Mouse (Mus musculus): ENCODE results near the gene Banp. TPM values are rescaled to one million over a fixed set of nuclear protein-coding genes. Genes with fewer than 3 reads are reported as not detected.

Banp gene
- polyA plus RNA-seq, 1 experiment from 2014 or later = 14.5 TPM

DNA sequence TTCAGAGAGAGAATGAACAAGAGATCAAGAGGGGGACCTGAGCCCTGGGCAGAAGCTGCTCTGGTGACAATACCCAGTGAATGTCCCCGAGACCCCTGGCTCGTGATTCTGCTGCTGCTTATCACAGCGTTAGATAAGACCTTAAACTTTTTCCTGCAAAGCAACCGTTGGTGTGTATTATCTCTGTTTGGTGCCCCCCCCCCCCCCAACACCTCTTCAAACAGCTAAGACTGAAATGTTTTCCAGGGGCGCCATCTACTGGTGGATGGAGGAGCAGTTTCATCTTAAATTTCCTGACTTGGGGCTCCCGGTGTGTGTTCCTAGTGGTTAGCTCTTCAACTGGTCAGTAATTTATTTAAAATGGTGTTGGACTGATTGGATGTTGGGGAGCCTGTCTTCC is 39.9 kb upstream of the Banp start:
- Histone ChIP-seq H3K9me3 (replicated peaks) (no peaks in the 10 kb centered on the region), H3K9ac (no peak overlapping the region), H3K27ac (no peak overlapping the region), H3K4me1 (replicated peaks) (peaks cover 77% of the 10 kb centered on the region), H3K4me2 (peak overlapping the region; percentile 19; the same call in 1 of the 2 replicates), H3K36me3 (peaks cover 6% of the 10 kb centered on the region), H3K4me3 (replicated peaks) (no peak overlapping the region), H3K27me3 (no peaks in the 10 kb centered on the region)
- ATAC-seq (ENCODE audit: low read depth) (no peak), DNase-seq (peak; percentile 61)
- WGBS (ENCODE audit: insufficient replicate concordance) = 1% methylated on average over 6 of the region's 6 CpGs

DNA sequence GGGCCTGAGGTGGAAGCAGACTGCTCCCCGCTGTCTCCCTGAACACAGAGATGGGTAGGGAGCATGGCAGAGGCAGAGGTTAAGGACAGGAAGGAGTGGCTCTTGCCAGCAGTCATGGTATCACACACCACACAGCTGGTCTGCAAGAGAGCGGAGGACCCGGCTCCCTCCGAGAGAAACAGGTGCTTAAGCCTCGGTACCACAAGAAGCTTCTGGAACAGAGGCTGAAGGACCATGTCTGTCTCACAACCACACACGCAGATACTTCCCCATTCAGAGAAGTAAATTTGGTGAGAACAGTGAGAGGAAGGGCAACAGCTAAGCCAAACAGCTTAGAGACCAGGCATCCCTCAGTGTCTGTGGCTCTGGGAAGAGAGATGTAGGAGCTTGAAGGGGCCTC is 38.1 kb upstream of the Banp start:
- WGBS (ENCODE audit: insufficient replicate concordance) = 58% methylated on average over 6 of the region's 6 CpGs
- H3K27me3 ChIP-seq = no peaks in the 10 kb centered on the region
- no peak overlapping the region for H3K9ac ChIP-seq

GRCm38 (mm10) chr8:121911987-121912386 is 37.6 kb upstream of the Banp start:
- no peak overlapping the region for H3K27ac ChIP-seq
- no peak overlapping the region for H3K4me2 ChIP-seq
- DNase-seq (no peak), ATAC-seq (ENCODE audit: low read depth) (no peak)
- H3K27me3 ChIP-seq = no peaks in the 10 kb centered on the region
- H3K9ac ChIP-seq = no peak overlapping the region
- no peaks in the 10 kb centered on the region for H3K36me3 ChIP-seq
- WGBS (ENCODE audit: insufficient replicate concordance) = 56% methylated on average over 7 of the region's 7 CpGs
- H3K4me3 ChIP-seq (replicated peaks) = no peak overlapping the region
- peaks cover 60% of the 10 kb centered on the region for H3K4me1 ChIP-seq (replicated peaks)
- no peaks in the 10 kb centered on the region for H3K9me3 ChIP-seq (replicated peaks)

More for the DNA sequence above, 38.1 kb upstream of the Banp start:
- Histone ChIP-seq H3K36me3 (no peaks in the 10 kb centered on the region), H3K4me3 (replicated peaks) (no peak overlapping the region), H3K4me1 (replicated peaks) (peaks cover 60% of the 10 kb centered on the region), H3K9me3 (replicated peaks) (no peaks in the 10 kb centered on the region), H3K27ac (peak overlapping the region; percentile 34; the same call in 1 of the 2 replicates), H3K4me2 (no peak overlapping the region)
- no peak for ATAC-seq (ENCODE audit: low read depth)
- no peak for DNase-seq

DNA sequence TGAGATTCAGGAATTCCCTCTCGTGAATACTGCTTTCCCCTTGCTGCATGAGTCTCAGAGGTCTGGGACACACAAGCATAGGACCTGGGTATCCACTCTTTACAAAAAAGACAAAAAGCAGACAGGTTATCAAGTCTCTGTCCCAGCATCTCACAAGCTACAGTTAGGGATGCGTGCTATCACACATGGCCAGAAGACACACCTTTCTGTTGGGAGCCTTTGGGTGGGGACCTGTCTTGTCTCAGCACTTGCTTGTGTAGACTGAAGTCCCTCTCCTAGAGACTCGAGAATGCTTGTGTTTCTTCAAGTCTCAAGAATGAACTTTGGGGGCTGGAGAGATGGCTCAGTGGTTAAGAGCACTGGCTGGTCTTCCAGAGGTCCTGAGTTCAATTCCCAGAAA is 36.7 kb upstream of the Banp start:
- Histone ChIP-seq H3K27me3 (no peaks in the 10 kb centered on the region), H3K36me3 (no peaks in the 10 kb centered on the region), H3K9me3 (replicated peaks) (no peaks in the 10 kb centered on the region), H3K4me2 (no peak overlapping the region), H3K27ac (no peak overlapping the region), H3K4me1 (replicated peaks) (peaks cover 59% of the 10 kb centered on the region), H3K9ac (peak overlapping the region; percentile 29; the same call in 1 of the 2 replicates), H3K4me3 (replicated peaks) (no peak overlapping the region)
- no peak for DNase-seq
- ATAC-seq (ENCODE audit: low read depth) = peak; percentile 63
- WGBS (ENCODE audit: insufficient replicate concordance) = 48% methylated on average over 3 of the region's 3 CpGs

- no peak for DNase-seq
- WGBS (ENCODE audit: insufficient replicate concordance) = 75% methylated on average over 8 of the region's 8 CpGs
- no peak overlapping the region for H3K4me2 ChIP-seq
- H3K27me3 ChIP-seq = no peaks in the 10 kb centered on the region
- no peak overlapping the region for H3K27ac ChIP-seq
- ATAC-seq (ENCODE audit: low read depth) = no peak
- H3K4me1 ChIP-seq (replicated peaks) = peaks cover 53% of the 10 kb centered on the region
- no peak overlapping the region for H3K9ac ChIP-seq
- no peak overlapping the region for H3K4me3 ChIP-seq (replicated peaks)
- no peaks in the 10 kb centered on the region for H3K36me3 ChIP-seq
- no peaks in the 10 kb centered on the region for H3K9me3 ChIP-seq (replicated peaks)
These were observed 36.2 kb upstream of the Banp start for GRCm38 (mm10) chr8:121913378-121913777.

- Histone ChIP-seq H3K27ac (no peak overlapping the region), H3K4me2 (no peak overlapping the region), H3K27me3 (no peaks in the 10 kb centered on the region), H3K36me3 (no peaks in the 10 kb centered on the region), H3K9me3 (replicated peaks) (no peaks in the 10 kb centered on the region), H3K9ac (no peak overlapping the region), H3K4me3 (replicated peaks) (no peak overlapping the region), H3K4me1 (replicated peaks) (no peaks in the 10 kb centered on the region)
- WGBS (ENCODE audit: insufficient replicate concordance) = 57% methylated on average over 4 of the region's 4 CpGs
- ATAC-seq (ENCODE audit: low read depth) (no peak), DNase-seq (no peak)
These were observed 30.4 kb upstream of the Banp start for GRCm38 (mm10) chr8:121919158-121919557.

DNA sequence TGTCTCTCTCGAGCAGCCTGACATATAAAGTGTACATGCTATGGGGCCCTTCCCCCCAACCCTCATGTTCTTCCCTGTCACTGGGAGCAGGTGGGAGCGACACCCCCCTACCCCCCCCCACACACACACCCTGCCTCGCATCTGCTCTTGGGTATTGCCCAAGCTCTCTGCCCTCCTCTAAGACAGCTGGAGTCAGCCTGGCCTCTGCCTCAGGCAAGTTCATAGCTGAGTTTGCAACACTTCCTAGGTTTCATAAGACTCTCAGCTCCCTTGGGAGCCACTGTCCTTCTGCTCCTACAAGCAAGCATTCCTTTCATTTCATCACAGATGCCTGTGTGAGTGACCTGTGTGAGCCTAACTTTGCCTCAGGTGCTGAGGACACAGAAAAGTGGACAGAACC is 29.8 kb upstream of the Banp start:
- Histone ChIP-seq H3K9ac (no peak overlapping the region), H3K4me3 (replicated peaks) (no peak overlapping the region), H3K4me1 (replicated peaks) (no peaks in the 10 kb centered on the region), H3K27ac (no peak overlapping the region), H3K36me3 (no peaks in the 10 kb centered on the region), H3K9me3 (replicated peaks) (no peaks in the 10 kb centered on the region), H3K4me2 (no peak overlapping the region), H3K27me3 (no peaks in the 10 kb centered on the region)
- DNase-seq (no peak), ATAC-seq (ENCODE audit: low read depth) (no peak)
- 55% methylated on average over 3 of the region's 3 CpGs for WGBS (ENCODE audit: insufficient replicate concordance)

GRCm38 (mm10) chr8:121921582-121921981 is 28.0 kb upstream of the Banp start:
- H3K4me2 ChIP-seq = no peak overlapping the region
- no peaks in the 10 kb centered on the region for H3K4me1 ChIP-seq (replicated peaks)
- H3K27ac ChIP-seq = no peak overlapping the region
- no peak for ATAC-seq (ENCODE audit: low read depth)
- H3K36me3 ChIP-seq = no peaks in the 10 kb centered on the region
- no peak for DNase-seq
- H3K27me3 ChIP-seq = no peaks in the 10 kb centered on the region
- 63% methylated on average over 8 of the region's 8 CpGs for WGBS (ENCODE audit: insufficient replicate concordance)
- H3K9ac ChIP-seq = no peak overlapping the region
- no peak overlapping the region for H3K4me3 ChIP-seq (replicated peaks)
- H3K9me3 ChIP-seq (replicated peaks) = no peaks in the 10 kb centered on the region

DNA sequence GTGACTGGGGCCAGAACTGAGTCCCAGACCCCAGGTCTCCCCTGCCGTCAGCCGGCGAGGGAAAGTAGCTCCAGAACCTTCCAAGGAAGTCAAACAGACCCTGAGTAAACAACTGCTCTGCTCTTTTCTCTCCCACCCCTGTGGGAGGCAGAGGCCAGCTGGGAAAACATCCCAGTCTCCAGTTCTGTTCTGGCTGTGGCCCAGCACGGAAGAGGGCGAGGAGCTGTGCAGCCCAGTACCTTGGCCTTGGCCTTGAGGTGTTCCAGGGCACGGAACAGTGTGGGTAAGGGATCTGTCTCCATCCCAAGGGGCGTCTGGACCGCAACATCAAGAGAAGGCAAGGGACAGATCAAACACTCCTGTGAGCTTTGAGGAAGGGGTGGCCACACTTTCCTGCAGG is 27.4 kb upstream of the Banp start:
- no peak overlapping the region for H3K4me3 ChIP-seq (replicated peaks)
- DNase-seq (no peak), ATAC-seq (ENCODE audit: low read depth) (no peak)
- H3K36me3 ChIP-seq = no peaks in the 10 kb centered on the region
- no peak overlapping the region for H3K9ac ChIP-seq
- H3K4me2 ChIP-seq = no peak overlapping the region
- 56% methylated on average over 8 of the region's 8 CpGs for WGBS (ENCODE audit: insufficient replicate concordance)
- H3K9me3 ChIP-seq (replicated peaks) = no peaks in the 10 kb centered on the region
- no peaks in the 10 kb centered on the region for H3K27me3 ChIP-seq
- H3K27ac ChIP-seq = no peak overlapping the region
- H3K4me1 ChIP-seq (replicated peaks) = no peaks in the 10 kb centered on the region

GRCm38 (mm10) chr8:121924681-121925080 is 24.9 kb upstream of the Banp start:
- Histone ChIP-seq H3K4me3 (replicated peaks) (no peak overlapping the region), H3K27ac (no peak overlapping the region), H3K4me2 (no peak overlapping the region), H3K9me3 (replicated peaks) (no peaks in the 10 kb centered on the region), H3K9ac (no peak overlapping the region), H3K36me3 (no peaks in the 10 kb centered on the region), H3K4me1 (replicated peaks) (no peaks in the 10 kb centered on the region), H3K27me3 (0 out of 2 replicates have a peak, but pooled peaks cover 4% of the 10 kb centered on the region)
- WGBS (ENCODE audit: insufficient replicate concordance) = 56% methylated on average over 5 of the region's 5 CpGs
- ATAC-seq (ENCODE audit: low read depth) (no peak), DNase-seq (no peak)

GRCm38 (mm10) chr8:121925624-121926023 is 23.9 kb upstream of the Banp start:
- 28% methylated on average over 10 of the region's 10 CpGs for WGBS (ENCODE audit: insufficient replicate concordance)
- Histone ChIP-seq H3K36me3 (no peaks in the 10 kb centered on the region), H3K9me3 (replicated peaks) (no peaks in the 10 kb centered on the region), H3K4me3 (replicated peaks) (no peak overlapping the region), H3K4me1 (replicated peaks) (no peaks in the 10 kb centered on the region), H3K4me2 (no peak overlapping the region), H3K27ac (no peak overlapping the region), H3K9ac (no peak overlapping the region), H3K27me3 (0 out of 2 replicates have a peak, but pooled peaks cover 4% of the 10 kb centered on the region)
- peak; percentile 64 for DNase-seq
- no peak for ATAC-seq (ENCODE audit: low read depth)

- H3K9me3 ChIP-seq (replicated peaks) = no peaks in the 10 kb centered on the region
- WGBS (ENCODE audit: insufficient replicate concordance) = 54% methylated on average over 8 of the region's 8 CpGs
- DNase-seq = no peak
- H3K27ac ChIP-seq = no peak overlapping the region
- H3K27me3 ChIP-seq = 0 out of 2 replicates have a peak, but pooled peaks cover 4% of the 10 kb centered on the region
- H3K4me2 ChIP-seq = no peak overlapping the region
- H3K9ac ChIP-seq = no peak overlapping the region
- no peaks in the 10 kb centered on the region for H3K4me1 ChIP-seq (replicated peaks)
- H3K4me3 ChIP-seq (replicated peaks) = no peak overlapping the region
- H3K36me3 ChIP-seq = no peaks in the 10 kb centered on the region
- no peak for ATAC-seq (ENCODE audit: low read depth)
These were observed 23.3 kb upstream of the Banp start for GRCm38 (mm10) chr8:121926266-121926665.

Data from liver, embryonic 13.5 days (tissue).